Mouse (Mus musculus) embryonic facial prominence, embryonic 12.5 days (tissue): Measurements from ENCODE around the gene Kif26b. TPM values are rescaled to one million over a fixed set of nuclear protein-coding genes. Genes with fewer than 3 reads are reported as not detected.

ENCODE experiments used
- ATAC-seq: fragments of 200-750 bp; cut with Nextera tagmentation; 2 replicates; pipeline ENCODE4 v1.8.0; 2017; ENCODE audit not compliant: insufficient number of reproducible peaks, insufficient read depth, low FRiP score, low TSS enrichment
- H3K27ac ChIP-seq: fragments of 300-500 bp; sonication (generic); 2 replicates; pipeline ENCODE4 v1.5.1; 2016; ENCODE audit warnings: mild to moderate bottlenecking
- H3K27me3 ChIP-seq: fragments of 300-500 bp; sonication (generic); 2 replicates; pipeline ENCODE4 v1.6.1; 2016; ENCODE audit warnings: mild to moderate bottlenecking, moderate library complexity
- H3K36me3 ChIP-seq: fragments of 300-500 bp; sonication (generic); 2 replicates; pipeline ENCODE4 v1.6.1; 2016; ENCODE audit warnings: mild to moderate bottlenecking
- H3K4me1 ChIP-seq: fragments of 300-500 bp; sonication (generic); 2 replicates; pipeline ENCODE4 v1.6.1; 2016
- H3K4me2 ChIP-seq: fragments of 300-500 bp; sonication (generic); replicated peaks from 2 replicates; pipeline ENCODE4 v1.6.1; 2016; ENCODE audit warnings: mild to moderate bottlenecking, moderate library complexity
- H3K4me3 ChIP-seq: fragments of 300-500 bp; sonication (generic); 2 replicates; pipeline ENCODE4 v1.5.1; 2016; ENCODE audit warnings: mild to moderate bottlenecking
- H3K9ac ChIP-seq: fragments of 300-500 bp; sonication (generic); 2 replicates; pipeline ENCODE4 v1.6.1; 2016; ENCODE audit warnings: mild to moderate bottlenecking, moderate library complexity
- H3K9me3 ChIP-seq: fragments of 300-500 bp; sonication (generic); 2 replicates; pipeline ENCODE4 v1.6.1; 2016; ENCODE audit warnings: mild to moderate bottlenecking, moderate library complexity
- WGBS: fragments of 180-500 bp; shearing (Covaris S2); methylation state at CpG from one replicate; pipeline ENCODE4 v1.1.7; 2016; 5-methylcytosine and 5-hydroxymethylcytosine counted together
- polyA plus RNA-seq: library from polyadenylated mRNA; unstranded; fragments of >200 nt; fragmentation: Nextera tagmentation; extraction: Ambion mirVana; gene quantifications from 2 replicates; pipeline ENCODE4 v1.2.1, GENCODE M21; 2016

Kif26b gene
- polyA plus RNA-seq, 1 experiment from 2014 or later, result 34.3 TPM

DNA sequence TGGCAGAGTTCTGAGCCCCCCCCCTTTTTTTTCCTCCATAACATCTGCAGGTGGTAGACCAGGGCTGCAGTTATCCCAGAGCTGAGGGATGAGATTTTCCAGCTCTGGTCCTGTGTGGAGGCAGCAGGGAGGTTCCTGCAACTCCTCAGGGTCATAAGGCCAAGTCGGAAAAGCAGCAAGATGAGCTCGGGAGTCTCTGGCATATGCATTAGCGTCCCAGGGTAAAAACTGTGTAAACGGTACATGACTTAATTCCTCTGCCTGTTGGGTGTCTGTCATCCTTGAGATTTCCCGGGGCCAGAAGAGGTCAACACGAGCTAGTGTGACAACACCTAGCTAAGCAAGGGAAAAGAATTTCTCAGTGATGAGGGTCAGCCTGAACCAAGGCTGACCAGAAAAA lies 111.0 kb downstream of the Kif26b start:
- H3K4me1 ChIP-seq, result peaks cover 20% of the 10 kb centered on the region
- no peaks in the 10 kb centered on the region for H3K9me3 ChIP-seq
- H3K27ac ChIP-seq, result no peak overlapping the region
- 0 out of 2 replicates have a peak, but pooled peaks cover 3% of the 10 kb centered on the region for H3K36me3 ChIP-seq
- H3K9ac ChIP-seq, result no peak overlapping the region
- WGBS, result 38% methylated on average over 6 of the region's 6 CpGs
- H3K27me3 ChIP-seq, result no peaks in the 10 kb centered on the region
- H3K4me3 ChIP-seq, result no peak overlapping the region
- no peak for ATAC-seq
- no peak overlapping the region for H3K4me2 ChIP-seq

DNA sequence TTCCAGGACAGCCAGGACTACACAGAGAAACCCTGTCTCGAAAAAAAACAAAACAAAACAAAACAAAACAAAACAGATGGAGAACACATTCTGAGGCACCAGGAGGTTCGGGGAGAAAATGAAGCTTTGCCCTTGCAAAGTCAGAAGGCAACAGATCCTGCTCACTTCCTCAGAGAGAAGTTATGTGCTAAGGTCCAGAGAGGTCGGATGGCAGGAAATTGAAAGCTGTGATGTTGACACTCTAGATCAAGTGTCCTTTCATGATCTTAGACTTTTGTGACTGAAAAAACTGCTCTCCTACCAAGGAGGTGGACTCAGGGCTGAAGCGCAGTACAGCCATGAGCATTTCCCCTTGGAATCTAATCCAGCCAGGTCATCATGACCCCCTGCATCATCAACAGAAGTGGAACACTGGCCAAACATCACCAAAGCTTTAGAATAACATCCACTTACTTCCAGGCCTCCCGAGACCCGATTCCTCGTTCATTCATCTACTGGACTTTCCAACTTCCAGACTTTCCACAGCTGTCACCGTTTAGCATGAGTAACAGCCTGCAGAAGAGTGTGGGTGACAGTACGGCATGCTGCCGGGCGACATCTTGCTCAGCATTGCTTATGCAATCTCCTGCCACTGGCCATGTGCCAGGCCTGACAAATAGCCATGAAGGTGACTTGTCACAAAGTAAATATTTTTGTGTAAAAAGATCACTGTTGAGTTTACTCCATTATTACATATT lies 112.0 kb downstream of the Kif26b start:
- Histone ChIP-seq H3K4me1 (peaks cover 13% of the 10 kb centered on the region), H3K4me2 (no peak overlapping the region), H3K36me3 (0 out of 2 replicates have a peak, but pooled peaks cover 3% of the 10 kb centered on the region), H3K27me3 (no peaks in the 10 kb centered on the region), H3K9me3 (no peaks in the 10 kb centered on the region), H3K27ac (no peak overlapping the region), H3K4me3 (no peak overlapping the region), H3K9ac (no peak overlapping the region)
- WGBS, result 45% methylated on average over 11 of the region's 11 CpGs
- no peak for ATAC-seq

DNA sequence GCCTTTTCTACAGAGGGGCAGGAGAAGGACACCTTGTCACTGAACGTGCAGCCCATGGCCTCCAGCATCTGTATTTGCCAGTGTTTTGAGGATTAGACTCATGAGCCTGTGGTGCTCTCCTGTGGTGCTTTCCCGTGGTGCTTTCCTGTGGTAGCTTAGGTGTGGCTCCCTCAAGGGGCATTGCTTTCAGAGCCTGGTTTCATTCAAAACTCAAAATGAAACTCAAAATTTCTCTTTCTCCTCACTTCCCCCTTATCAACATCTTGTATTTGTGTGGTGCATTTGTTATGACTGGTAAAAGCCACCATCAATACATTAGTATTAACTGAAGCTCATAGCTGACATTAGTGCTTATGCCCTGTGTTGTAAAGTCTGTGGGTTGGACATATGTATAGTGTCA lies 112.9 kb downstream of the Kif26b start:
- no peak overlapping the region for H3K27ac ChIP-seq
- H3K4me3 ChIP-seq, result no peak overlapping the region
- no peak for ATAC-seq
- no peak overlapping the region for H3K4me2 ChIP-seq
- peaks cover 10% of the 10 kb centered on the region for H3K4me1 ChIP-seq
- no peaks in the 10 kb centered on the region for H3K9me3 ChIP-seq
- no peak overlapping the region for H3K9ac ChIP-seq
- 69% methylated on average over 2 of the region's 2 CpGs for WGBS
- no peaks in the 10 kb centered on the region for H3K27me3 ChIP-seq
- H3K36me3 ChIP-seq, result 0 out of 2 replicates have a peak, but pooled peaks cover 3% of the 10 kb centered on the region

DNA sequence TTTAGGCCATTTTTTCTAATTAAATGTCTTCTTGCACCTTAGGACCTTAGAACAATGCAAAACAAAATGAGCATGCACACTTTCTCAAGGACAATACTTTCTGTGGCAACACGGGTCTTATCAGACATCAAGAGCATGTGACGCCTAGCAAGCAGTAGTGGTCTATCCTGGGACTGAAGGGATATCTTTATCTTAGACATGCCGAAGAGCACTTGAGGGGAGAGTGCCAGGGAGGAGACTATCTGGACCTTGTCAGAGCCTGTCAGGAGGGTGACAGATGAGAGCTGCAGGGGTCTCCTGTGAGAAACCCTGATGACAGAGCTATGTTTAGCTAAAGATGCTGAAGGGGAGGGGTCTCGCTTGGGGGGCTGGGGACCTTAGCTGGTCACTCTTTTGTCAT lies 116.0 kb downstream of the Kif26b start:
- Histone ChIP-seq H3K4me3 (no peak overlapping the region), H3K27ac (no peak overlapping the region), H3K36me3 (0 out of 2 replicates have a peak, but pooled peaks cover 3% of the 10 kb centered on the region), H3K4me1 (no peaks in the 10 kb centered on the region; the same call in 1 of the 2 replicates), H3K9me3 (no peaks in the 10 kb centered on the region), H3K4me2 (no peak overlapping the region), H3K27me3 (no peaks in the 10 kb centered on the region), H3K9ac (no peak overlapping the region)
- ATAC-seq, result no peak
- WGBS, result 73% methylated on average over 4 of the region's 4 CpGs

DNA sequence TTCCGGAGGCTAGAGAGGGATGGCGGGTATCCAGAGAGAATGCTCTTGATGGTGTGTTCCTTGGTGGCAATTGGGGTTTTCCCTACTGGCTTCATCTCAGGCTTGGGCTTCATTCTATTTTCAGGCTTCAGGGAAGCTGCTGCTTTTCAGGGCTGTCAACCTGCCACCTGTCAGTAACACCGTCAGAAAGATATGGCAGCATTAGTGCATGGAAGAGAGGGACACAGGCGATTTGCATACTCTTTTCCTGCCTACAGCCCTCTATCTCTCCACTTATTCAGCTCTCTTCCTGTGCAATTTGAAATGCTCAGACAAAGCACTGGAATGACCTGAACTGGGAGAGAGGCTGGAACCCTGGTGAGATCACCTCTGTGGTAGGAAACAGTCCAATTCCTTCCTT lies 117.7 kb downstream of the Kif26b start:
- Histone ChIP-seq H3K36me3 (peaks cover 3% of the 10 kb centered on the region; the same call in 1 of the 2 replicates), H3K27ac (no peak overlapping the region), H3K4me3 (no peak overlapping the region), H3K9me3 (no peaks in the 10 kb centered on the region), H3K27me3 (no peaks in the 10 kb centered on the region), H3K9ac (no peak overlapping the region), H3K4me2 (no peak overlapping the region), H3K4me1 (no peaks in the 10 kb centered on the region)
- 88% methylated on average over 4 of the region's 4 CpGs for WGBS
- ATAC-seq, result no peak

DNA sequence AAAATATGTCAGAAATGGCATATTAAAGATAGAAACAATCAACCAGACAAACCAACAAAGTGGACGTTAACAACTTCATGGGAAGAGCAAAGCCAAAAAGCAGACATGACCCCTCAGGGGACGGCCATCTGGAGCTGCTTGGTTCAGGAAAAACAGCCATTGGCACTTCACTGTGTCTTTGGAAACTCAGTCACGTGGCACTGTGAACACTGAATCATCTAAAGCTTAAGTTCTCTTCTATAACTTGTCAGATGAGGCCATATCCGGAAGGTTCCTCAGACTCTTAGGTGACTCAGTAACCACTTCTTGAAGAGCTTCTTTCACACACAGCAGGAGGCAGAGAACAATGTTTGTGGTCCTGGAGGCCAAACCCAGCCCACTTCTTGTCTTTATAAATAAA lies 126.6 kb downstream of the Kif26b start:
- 76% methylated on average over 4 of the region's 4 CpGs for WGBS
- no peak for ATAC-seq
- Histone ChIP-seq H3K4me2 (no peak overlapping the region), H3K4me3 (no peak overlapping the region), H3K27ac (no peak overlapping the region), H3K9me3 (no peaks in the 10 kb centered on the region), H3K27me3 (no peaks in the 10 kb centered on the region), H3K9ac (no peak overlapping the region), H3K36me3 (no peaks in the 10 kb centered on the region; the same call in 1 of the 2 replicates), H3K4me1 (no peaks in the 10 kb centered on the region)

DNA sequence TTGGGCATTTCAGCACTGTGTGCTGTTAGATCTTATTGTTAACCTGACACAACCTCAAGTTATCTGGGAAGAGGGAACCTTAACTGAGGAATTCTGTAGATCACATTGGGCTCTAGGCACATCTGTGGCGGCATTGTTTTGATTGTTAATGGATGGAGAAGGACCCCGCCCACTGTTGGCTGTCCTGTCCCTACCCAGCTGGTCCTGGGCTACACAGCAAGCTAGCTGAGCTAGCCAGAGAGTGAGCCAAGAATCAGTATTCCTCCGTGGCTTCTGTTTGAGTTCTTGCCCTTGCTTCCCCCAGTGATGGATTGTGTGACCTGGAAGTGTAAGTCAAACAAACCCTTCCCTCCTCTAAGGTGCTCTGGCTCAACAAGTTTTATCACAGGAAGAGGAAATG lies 132.1 kb downstream of the Kif26b start:
- Histone ChIP-seq H3K36me3 (no peaks in the 10 kb centered on the region), H3K4me1 (peaks cover 24% of the 10 kb centered on the region)
- 54% methylated on average over 3 of the region's 3 CpGs for WGBS

DNA sequence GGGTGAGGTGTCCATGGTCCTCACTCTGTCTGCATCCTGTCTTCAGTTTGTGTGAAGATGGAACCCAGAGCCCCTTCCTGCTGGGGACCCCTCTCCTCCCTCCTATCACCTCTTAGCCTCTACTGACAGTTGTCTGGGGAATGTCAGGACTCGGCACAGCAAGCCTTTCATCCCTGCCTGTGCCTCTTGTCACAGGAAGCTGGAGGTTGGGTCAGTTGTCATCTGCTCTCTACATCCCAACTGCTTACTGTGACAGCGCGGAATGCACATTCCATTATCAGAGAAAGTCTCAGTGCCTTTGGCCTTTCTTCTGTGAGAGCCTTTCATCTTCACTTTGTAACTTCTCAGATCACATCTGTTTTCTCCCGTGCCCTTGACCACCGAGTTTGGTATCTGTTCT lies 132.6 kb downstream of the Kif26b start:
- Histone ChIP-seq H3K9ac (no peak overlapping the region), H3K4me1 (peaks cover 24% of the 10 kb centered on the region), H3K4me2 (no peak overlapping the region), H3K4me3 (no peak overlapping the region), H3K27ac (no peak overlapping the region), H3K9me3 (no peaks in the 10 kb centered on the region), H3K36me3 (no peaks in the 10 kb centered on the region), H3K27me3 (no peaks in the 10 kb centered on the region)
- no peak for ATAC-seq
- WGBS, result 29% methylated on average over 5 of the region's 5 CpGs

More for the DNA sequence above, 132.1 kb downstream of the Kif26b start:
- H3K9me3 ChIP-seq, result no peaks in the 10 kb centered on the region
- no peak overlapping the region for H3K27ac ChIP-seq
- H3K9ac ChIP-seq, result no peak overlapping the region
- no peaks in the 10 kb centered on the region for H3K27me3 ChIP-seq
- H3K4me2 ChIP-seq, result no peak overlapping the region
- no peak for ATAC-seq
- no peak overlapping the region for H3K4me3 ChIP-seq

DNA sequence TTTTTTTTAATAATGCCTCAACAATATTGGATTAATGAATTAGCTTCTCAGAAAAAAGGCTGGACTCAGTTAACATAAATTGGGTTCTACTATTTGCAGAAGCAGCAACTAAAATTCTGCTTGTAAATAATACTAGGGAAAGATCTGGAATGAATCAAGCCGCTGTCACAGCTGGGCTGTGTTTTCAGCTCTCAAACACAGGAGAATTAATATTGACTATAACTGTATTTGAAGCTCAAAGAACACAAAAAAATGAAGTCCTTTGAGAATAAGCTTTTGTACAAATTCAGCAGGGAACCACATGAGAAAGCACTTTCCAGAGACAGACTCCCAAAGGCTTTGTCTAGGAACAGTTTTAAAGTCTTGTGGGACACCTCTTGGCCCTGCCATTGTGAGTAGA lies 134.6 kb downstream of the Kif26b start:
- no peak overlapping the region for H3K9ac ChIP-seq
- H3K4me2 ChIP-seq, result no peak overlapping the region
- 52% methylated on average over 1 of the region's 1 CpGs for WGBS
- peaks cover 24% of the 10 kb centered on the region for H3K4me1 ChIP-seq
- H3K27ac ChIP-seq, result peak overlapping the region; percentile 32; the same call in 1 of the 2 replicates
- H3K27me3 ChIP-seq, result no peaks in the 10 kb centered on the region
- H3K9me3 ChIP-seq, result no peaks in the 10 kb centered on the region
- ATAC-seq, result no peak
- no peaks in the 10 kb centered on the region for H3K36me3 ChIP-seq
- no peak overlapping the region for H3K4me3 ChIP-seq

DNA sequence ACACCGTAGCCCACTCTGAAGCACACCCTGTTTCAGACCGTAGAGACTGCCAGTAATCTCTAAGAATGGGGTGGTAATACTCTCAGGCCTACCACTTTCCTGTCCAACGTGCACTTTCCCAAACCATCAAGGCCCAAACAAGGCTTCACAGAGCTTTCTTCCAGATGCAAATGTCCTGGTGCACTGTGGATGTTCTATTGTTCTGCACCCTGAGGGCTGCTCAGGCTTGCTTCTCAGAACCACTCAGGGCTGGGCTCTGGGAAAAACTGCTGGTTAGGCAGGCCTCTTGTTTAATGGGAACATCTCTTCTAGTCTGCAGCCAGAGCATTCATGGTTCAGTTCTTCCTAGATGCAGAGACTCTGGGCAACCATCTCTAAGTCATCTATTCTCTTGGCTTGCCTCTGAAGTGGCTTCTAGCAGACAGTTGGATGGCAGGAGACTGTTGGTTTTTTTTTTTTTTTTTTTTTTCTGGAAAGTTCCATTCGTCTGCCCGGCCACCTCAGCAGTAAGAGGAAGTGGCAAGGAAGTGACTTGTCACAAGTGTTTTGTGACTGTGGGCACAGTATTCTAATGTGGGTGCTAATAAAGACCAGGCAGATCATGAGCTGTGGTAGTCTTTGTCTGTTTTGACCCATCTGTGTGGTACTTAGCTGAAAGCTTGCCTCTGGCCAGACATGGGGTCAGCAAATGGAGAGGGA lies 135.5 kb downstream of the Kif26b start:
- H3K27me3 ChIP-seq, result no peaks in the 10 kb centered on the region
- H3K36me3 ChIP-seq, result no peaks in the 10 kb centered on the region
- no peak overlapping the region for H3K4me3 ChIP-seq
- no peak overlapping the region for H3K4me2 ChIP-seq
- peaks cover 24% of the 10 kb centered on the region for H3K4me1 ChIP-seq
- peak overlapping the region; percentile 32; the same call in 1 of the 2 replicates for H3K27ac ChIP-seq
- 76% methylated on average over 5 of the region's 5 CpGs for WGBS
- H3K9me3 ChIP-seq, result no peaks in the 10 kb centered on the region
- ATAC-seq, result no peak
- H3K9ac ChIP-seq, result no peak overlapping the region

DNA sequence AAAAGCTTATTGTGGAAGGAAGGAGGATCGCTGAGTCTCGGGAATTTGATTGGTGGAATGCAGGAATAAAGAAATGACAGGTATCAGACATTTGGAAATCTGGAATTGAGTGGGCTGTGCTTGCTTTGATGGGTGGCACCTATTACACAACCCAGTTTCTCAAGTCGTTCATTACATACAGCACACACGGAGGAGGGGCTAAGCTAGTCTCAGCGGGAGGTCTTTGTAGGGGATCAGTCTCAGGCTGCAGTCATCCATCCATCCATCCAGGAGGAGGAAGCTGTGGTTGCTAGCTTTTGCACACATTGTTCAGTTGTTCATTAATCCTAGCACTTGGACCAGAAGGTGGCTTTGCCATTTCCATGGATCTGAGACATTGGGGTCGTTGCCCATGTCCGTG lies 137.6 kb downstream of the Kif26b start:
- Histone ChIP-seq H3K27me3 (no peaks in the 10 kb centered on the region), H3K4me1 (peaks cover 18% of the 10 kb centered on the region), H3K9me3 (no peaks in the 10 kb centered on the region), H3K36me3 (no peaks in the 10 kb centered on the region), H3K4me3 (no peak overlapping the region), H3K9ac (no peak overlapping the region), H3K4me2 (no peak overlapping the region), H3K27ac (no peak overlapping the region)
- WGBS, result 82% methylated on average over 7 of the region's 7 CpGs
- ATAC-seq, result no peak

DNA sequence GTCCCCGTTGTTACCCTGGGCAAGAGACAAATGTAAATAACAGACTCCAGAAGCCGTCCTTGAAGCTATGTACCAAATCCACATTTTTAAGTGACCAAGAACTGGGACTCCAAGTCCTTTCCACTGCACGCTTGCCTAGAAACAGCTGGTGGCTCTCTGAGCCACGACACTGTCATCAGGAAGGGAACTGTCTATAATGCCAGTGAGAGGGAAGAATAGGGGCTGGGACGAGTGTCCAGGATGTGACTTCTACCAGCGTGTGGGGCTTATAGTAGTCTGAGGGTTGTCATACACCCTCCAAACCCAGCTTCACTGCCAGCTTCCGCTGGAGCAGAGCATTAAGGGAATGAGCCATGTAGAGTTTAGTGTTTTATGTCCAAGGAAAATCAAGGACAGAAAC lies 138.9 kb downstream of the Kif26b start:
- peaks cover 11% of the 10 kb centered on the region for H3K4me1 ChIP-seq

More for the DNA sequence above, 138.9 kb downstream of the Kif26b start:
- Histone ChIP-seq H3K9ac (no peak overlapping the region), H3K9me3 (no peaks in the 10 kb centered on the region), H3K4me2 (no peak overlapping the region), H3K36me3 (no peaks in the 10 kb centered on the region), H3K4me3 (no peak overlapping the region), H3K27ac (no peak overlapping the region), H3K27me3 (no peaks in the 10 kb centered on the region)
- 79% methylated on average over 7 of the region's 7 CpGs for WGBS
- ATAC-seq, result no peak
